Comparison of ENCODE assay signal across 8 mouse cellular contexts in the genomic region with DNA sequence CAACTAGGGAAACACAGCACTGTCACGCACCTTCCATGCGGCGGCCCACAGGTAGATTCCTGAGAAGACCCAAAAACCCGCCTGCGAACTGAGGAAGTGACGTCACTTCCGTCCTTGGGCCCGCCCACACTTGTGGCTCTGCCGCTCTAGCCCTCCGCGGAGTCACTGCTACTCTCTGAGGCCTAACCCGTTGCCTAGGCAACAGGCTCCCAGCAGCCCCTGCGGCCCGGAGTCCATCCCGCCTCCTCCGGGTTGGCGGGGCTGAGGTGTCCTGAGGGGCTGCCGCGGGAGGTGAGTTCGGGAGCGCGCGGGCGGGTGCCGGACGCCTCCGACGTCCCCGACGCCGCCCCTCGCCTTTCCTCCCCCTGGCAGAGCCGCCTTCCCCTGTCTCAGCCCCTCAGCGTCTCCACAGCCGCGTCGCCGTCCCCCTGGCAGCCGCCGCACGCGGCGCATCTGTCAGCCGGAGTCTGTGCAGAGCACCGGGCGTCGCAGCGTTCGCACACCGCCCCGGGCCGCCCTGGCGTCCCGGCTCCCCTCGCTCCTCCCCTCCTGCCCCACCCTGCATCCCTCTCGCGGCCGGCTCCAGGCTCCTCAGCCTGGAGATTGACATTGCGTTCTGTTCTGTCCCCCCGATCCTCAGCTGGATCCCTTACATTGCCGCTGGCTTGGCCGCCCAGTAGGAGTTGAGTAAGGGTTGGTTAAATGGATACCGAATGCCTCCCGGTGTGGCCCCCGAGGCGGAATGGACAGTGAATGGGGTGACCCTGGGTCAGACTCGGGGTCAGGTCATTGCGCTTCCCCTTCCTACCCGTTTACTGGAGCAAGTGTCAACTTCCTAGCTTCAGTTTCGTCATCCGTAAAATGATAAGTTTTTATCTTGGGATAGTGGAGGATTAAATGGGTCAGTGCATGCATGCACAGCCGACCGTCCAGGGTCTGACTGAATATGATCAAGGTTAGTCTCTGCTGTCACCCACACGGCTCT. TPM values are rescaled to one million over a fixed set of nuclear protein-coding genes. Genes with fewer than 3 reads are reported as not detected.
DNase-seq lines count a peak whose midpoint lies in the region; ATAC-seq and TF ChIP-seq lines count a peak whose summit lies in the region.

A gene (minus strand): TSS at position 110 of the 985 bp plus-strand sequence.
A gene (plus strand): TSS at position 229 of the 985 bp plus-strand sequence.

- peaks cover 6% of the 10 kb centered on the region for H3K4me1 ChIP-seq in hindbrain, postnatal 0 days (ENCODE audit: insufficient read depth, low read length)

- TF ChIP-seq CTCF in gastrocnemius, adult 2 months (IDR thresholded peaks at IDR 0.05), result no peak
- no peak for TF ChIP-seq CTCF in hindbrain, postnatal 0 days (IDR thresholded peaks at IDR 0.05; ENCODE audit: low read depth)
- no peak; the same call in 1 of the 2 replicates for TF ChIP-seq CTCF in left cerebral cortex, adult 2 months (IDR thresholded peaks at IDR 0.05)

- H3K27ac ChIP-seq in gastrocnemius, adult 2 months, result peak within 1 kb of the TSS; percentile 91
- peak within 1 kb of the TSS; percentile 87 for H3K27ac ChIP-seq in hindbrain, postnatal 0 days
- peak within 1 kb of the TSS; percentile 96 for H3K27ac ChIP-seq in left cerebral cortex, adult 2 months

- no peaks in the 10 kb centered on the region; the same call in 1 of the 2 replicates for H3K36me3 ChIP-seq in hindbrain, postnatal 0 days (ENCODE audit: insufficient read depth, low read length)

- DNase-seq in ZHBTc4 (ENCODE audit: low read depth, low spot score), result peak; percentile 99
- peak; percentile 98 for DNase-seq in gastrocnemius, adult 2 months
- peak; percentile 99 for DNase-seq in hindbrain, postnatal 0 days (ENCODE audit: low spot score)
- DNase-seq in left cerebral cortex, adult 2 months (ENCODE audit: extremely low spot score in 1 of 2, low spot score in 2 of 2), result peak; percentile 97
- DNase-seq in right cerebral cortex, adult 2 months (ENCODE audit: low spot score in 2 of 2), result peak; percentile 97 to 98
- DNase-seq in urinary bladder, postnatal 14 days (ENCODE audit: low spot score), result peak; percentile 97

- no peaks in the 10 kb centered on the region for H3K9me3 ChIP-seq in hindbrain, postnatal 0 days (ENCODE audit: low read length)

- WGBS in hindbrain, postnatal 0 days, result 2% methylated on average over 59 of the region's 74 CpGs

- peak within 1 kb of the TSS; percentile 90 for H3K4me3 ChIP-seq in gastrocnemius, adult 2 months
- H3K4me3 ChIP-seq in hindbrain, postnatal 0 days (ENCODE audit: low read length), result peak within 1 kb of the TSS; percentile 89
- H3K4me3 ChIP-seq in left cerebral cortex, adult 2 months, result peak within 1 kb of the TSS; percentile 96

- peak within 1 kb of the TSS; percentile 93 for H3K4me2 ChIP-seq in hindbrain, postnatal 0 days (ENCODE audit: low read depth, low read length)

- H3K9ac ChIP-seq in hindbrain, postnatal 0 days (replicated peaks; ENCODE audit: low read length), result peak within 1 kb of the TSS; percentile 89

- no peaks in the 10 kb centered on the region for H3K27me3 ChIP-seq in hindbrain, postnatal 0 days (ENCODE audit: insufficient read depth, low read length)

- intact Hi-C loops in gastrocnemius, adult 2 months (cut with DNase I), result loop anchor here (2.0 kb wide), 1 partner anchor 103 kb away; no protein-coding TSS in a partner anchor
- intact Hi-C loops in left cerebral cortex, adult 2 months (cut with DNase I), result loop anchor here (1.0 to 2.0 kb wide), 2 partner anchors 21 to 39 kb away; a partner anchor contains a TSS

- peak; percentile 92 for ATAC-seq in common myeloid progenitor, adult 5-6 weeks (replicated peaks; ENCODE audit: low read depth, poor library complexity, severe bottlenecking)
- ATAC-seq in hindbrain, postnatal 0 days, result peak; percentile 99
- ATAC-seq in megakaryocyte, adult 5-6 weeks (ENCODE audit: poor library complexity, severe bottlenecking), result peak; percentile 94

RNA-seq across cellular contexts. Expression of the first gene that starts in this region (rescaled TPM):
- 99.3 and 115 TPM in 2 replicates for total RNA-seq in common myeloid progenitor, adult 5-6 weeks (2017)
- 10 to 100 TPM; 21.8 to 24.8 TPM for total RNA-seq in gastrocnemius, adult 2 months (2021)
- 96.6 and 125 TPM in 2 replicates for total RNA-seq in hindbrain, postnatal 0 days (2014; rRNA removed)
- polyA plus RNA-seq in hindbrain, postnatal 0 days (2015; fragmentation: Nextera tagmentation; extraction: Ambion mirVana), result 85.1 and 86.3 TPM in 2 replicates
- 100 to 1,000 TPM in 1 of 2 experiments, 10 to 100 TPM in 1; 94.4 to 107 TPM for total RNA-seq in left cerebral cortex, adult 2 months (2021)
- total RNA-seq in megakaryocyte, adult 5-6 weeks (2015), result 20.3 and 31.8 TPM in 2 replicates
- total RNA-seq in megakaryocyte, adult 5-6 weeks (2017), result 32.5 and 36.4 TPM in 2 replicates

RNA-seq across cellular contexts. Expression of the second gene that starts in this region (rescaled TPM):
- total RNA-seq in common myeloid progenitor, adult 5-6 weeks (2017), result 3.8 and 5.7 TPM in 2 replicates
- total RNA-seq in gastrocnemius, adult 2 months (2021), result 1 to 10 TPM; 2.4 TPM
- 23.0 and 24.1 TPM in 2 replicates for total RNA-seq in hindbrain, postnatal 0 days (2014; rRNA removed)
- polyA plus RNA-seq in hindbrain, postnatal 0 days (2015; fragmentation: Nextera tagmentation; extraction: Ambion mirVana), result 4.0 and 4.3 TPM in 2 replicates
- 10 to 100 TPM; 46.7 to 50.0 TPM for total RNA-seq in left cerebral cortex, adult 2 months (2021)
- total RNA-seq in megakaryocyte, adult 5-6 weeks (2015), result 3.1 and 3.7 TPM in 2 replicates
- 3.5 and 5.0 TPM in 2 replicates for total RNA-seq in megakaryocyte, adult 5-6 weeks (2017)

Comparison
In these comparisons a context has a peak if more than half of its experiments do, and no peak if none do; other contexts are left out.
1. Peak in every context shown above with its lines: DNase-seq, ATAC-seq, H3K4me3 ChIP-seq and H3K27ac ChIP-seq.